Mouse (Mus musculus) ES-Bruce4 (cell line): ENCODE measurements around the gene Tox2.

Experiments
- CTCF ChIP-seq: IDR thresholded peaks from one replicate; pipeline ENCODE4 v1.8.1; 2011; ENCODE audit warnings: low read depth, low read length
- EP300 ChIP-seq: IDR thresholded peaks from 2 replicates; pipeline ENCODE4 v1.6.1; 2011; ENCODE audit warnings: low read depth, low read length; ENCODE audit not compliant: insufficient read depth
- POLR2A ChIP-seq: IDR thresholded peaks from one replicate; pipeline ENCODE4 v1.8.1; 2011; ENCODE audit warnings: low read length; ENCODE audit not compliant: insufficient read depth

DNA sequence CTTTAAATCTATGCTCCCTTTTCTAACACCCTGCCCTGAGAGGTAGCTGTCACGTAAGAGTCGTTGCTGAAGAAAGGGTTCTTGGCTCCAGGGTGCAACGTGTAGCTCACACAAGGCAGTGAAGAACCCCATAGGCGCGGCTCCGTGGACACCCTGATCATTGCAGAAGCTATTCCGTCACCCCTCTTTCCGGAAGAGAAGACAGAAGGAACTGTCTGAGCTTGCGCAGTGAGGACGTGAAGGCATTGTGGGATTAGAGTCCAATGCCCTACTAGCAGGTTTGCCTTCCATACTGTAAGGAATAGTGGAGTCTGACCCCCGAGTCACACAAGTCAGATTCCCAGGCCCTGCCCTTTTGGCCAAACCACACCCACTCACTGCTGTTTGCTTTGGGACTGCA lies 143.6 kb downstream of the Tox2 start:
- TF ChIP-seq EP300: no peak
- TF ChIP-seq POLR2A: no peak
- TF ChIP-seq CTCF: no peak
